Mouse (Mus musculus) gastrocnemius, adult 18-20 months (tissue): ENCODE data around the gene Fam207a. TPM values are rescaled to one million over a fixed set of nuclear protein-coding genes. Genes with fewer than 3 reads are reported as not detected.

Source experiments
- DNase-seq: peaks from one replicate; pipeline ENCODE4 v3.0.0; 2021; ENCODE audit warnings: low spot score
- long read RNA-seq, 2 experiments: library from polyadenylated mRNA; stranded (forward); transcript quantifications; one replicate each; pipeline ENCODE4 v2.0.0; 2021
- total RNA-seq, 2 experiments: library from RNA; stranded (reverse); gene quantifications; 2 replicates each; pipeline ENCODE4 v1.2.3; 2021

Gene Fam207a
- 1 to 10 TPM; 6.9 to 8.7 TPM for total RNA-seq
- long read RNA-seq, experiment 1, transcript Fam207a-201 (6 exons, 2,394 nt), result major isoform, 13 of 17 reads
- long read RNA-seq, experiment 1, partial matches to known transcripts, result 2 of 17 reads
- long read RNA-seq, experiment 1, other reads (novel, unspliced or antisense), result 2 of 17 reads
- long read RNA-seq, experiment 2, transcript Fam207a-201 (6 exons, 2,394 nt), result major isoform, 11 of 15 reads
- long read RNA-seq, experiment 2, partial matches to known transcripts, result 0 of 15 reads
- long read RNA-seq, experiment 2, other reads (novel, unspliced or antisense), result 4 of 15 reads

DNA sequence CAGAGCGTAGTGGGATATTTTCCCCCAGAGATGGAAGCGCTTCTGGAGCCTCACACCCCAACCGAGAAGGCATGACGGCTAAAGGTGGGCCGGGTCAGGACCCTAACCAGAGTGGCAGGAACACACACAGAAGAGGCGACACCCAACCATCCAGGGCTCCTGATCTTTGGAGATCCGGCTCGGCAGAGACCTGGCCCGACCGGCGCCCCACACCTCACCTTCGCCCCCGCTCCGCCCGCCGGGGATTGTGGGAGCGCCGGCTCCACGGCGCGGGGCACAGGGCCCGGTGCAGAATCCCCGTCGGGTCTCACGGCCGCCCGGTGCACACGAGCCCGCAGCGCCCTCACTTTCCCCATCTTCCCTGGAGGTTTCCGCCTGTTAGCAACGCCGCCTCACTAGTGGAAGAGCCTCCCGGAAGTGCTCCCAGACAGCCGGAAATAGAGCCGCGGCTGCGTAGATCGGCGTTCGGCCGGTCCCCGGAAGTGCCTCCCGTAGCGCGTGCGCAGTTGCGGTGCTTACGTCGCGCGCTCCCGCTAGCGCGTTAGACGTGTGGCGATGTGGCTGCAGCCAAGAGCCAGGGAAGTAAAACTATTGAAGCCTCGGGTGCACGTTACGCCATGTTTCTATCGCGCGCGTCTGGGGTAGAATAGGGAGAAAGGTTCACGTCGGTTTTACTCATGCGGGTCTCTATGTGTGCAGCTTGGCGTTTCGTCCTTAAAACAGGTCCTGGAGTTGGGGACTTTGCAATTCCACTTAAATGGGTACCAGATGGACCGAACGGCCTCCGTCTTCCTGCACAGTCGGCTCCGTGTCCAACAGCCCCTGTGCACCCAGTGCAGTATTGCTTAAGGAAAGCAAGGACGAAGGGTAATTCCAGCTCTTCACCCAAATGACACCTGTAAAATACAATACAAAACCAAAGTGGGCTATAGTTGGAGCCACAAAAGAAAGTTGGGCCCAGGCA is at the start of gene Fam207a:
Fam207a (minus strand) TSS at position 401 of the 964 bp plus-strand sequence.
- DNase-seq, result peak; percentile 94

DNA sequence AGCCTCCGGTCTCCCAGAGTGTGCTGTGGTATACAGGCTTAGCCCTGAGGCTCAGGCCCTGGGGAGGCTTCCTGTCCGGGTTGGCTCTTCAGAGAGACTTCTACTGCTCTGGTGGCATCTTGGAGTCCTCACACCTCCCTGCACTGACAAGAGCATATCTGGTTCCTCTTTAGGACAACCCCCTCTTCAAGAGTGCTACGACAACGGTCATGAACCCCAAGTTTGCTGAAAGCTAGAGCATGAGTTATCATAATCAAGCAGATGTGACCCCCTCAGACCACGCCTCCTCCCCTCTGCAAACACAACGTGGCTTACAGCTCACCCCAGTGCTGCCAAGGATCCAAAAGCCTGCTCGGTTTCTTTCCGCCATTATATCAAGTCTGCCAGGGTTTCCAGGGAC is 49.4 kb upstream of the Fam207a start:
- no peak for DNase-seq

DNA sequence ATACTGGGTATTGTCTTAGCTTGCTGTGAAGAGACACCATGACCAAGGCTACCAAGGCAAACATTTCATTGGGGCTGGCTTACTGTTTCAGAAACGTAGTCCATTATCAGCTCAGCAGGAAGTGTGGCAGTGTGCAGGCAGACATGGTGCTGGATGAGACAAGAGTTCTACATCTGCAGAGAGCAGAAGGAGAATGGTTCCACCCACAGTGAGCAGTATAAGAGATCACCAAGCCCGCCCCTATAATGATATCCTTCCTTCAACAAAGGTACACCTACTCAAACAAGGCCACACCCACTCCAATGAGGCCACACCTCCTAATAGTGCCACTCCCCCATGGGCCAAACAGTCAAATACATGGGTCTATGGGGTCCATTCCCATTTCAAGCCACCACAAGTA is 45.9 kb upstream of the Fam207a start:
- no peak for DNase-seq

DNA sequence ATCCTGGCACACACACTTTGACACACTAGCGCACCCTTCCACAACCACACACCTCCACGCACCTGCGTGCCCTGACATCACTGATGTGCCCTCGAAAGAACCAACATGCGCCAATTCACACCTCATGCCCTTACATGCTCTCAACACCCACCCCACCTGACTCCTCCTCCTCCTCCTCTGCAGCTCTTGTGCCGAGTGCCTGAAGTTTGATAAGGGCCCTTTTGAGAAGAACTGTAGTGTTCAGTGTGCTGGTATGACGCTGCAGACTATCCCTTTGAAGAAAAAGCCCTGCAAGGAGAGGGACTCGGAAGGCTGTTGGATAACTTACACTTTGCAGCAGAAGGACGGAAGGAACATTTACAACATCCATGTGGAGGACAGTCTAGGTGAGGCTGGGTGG is 45.2 kb upstream of the Fam207a start:
- DNase-seq, result no peak

DNA sequence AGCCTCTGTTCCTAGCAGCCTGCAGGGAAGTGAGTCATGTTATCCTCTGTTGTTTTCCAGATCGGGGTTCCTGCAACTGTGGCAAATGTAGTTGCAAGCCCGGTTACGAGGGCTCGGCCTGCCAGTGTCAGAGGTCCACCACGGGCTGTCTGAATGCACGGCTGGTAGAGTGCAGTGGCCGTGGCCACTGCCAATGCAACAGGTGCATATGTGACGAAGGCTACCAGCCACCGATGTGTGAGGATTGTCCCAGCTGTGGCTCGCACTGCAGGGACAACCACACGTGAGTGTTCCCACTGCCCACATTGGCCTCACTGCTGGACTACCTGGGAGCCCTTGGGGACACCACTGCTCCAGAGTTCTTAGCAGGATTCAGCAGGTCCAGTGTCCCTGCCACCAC is 44.5 kb upstream of the Fam207a start:
- DNase-seq, result no peak

DNA sequence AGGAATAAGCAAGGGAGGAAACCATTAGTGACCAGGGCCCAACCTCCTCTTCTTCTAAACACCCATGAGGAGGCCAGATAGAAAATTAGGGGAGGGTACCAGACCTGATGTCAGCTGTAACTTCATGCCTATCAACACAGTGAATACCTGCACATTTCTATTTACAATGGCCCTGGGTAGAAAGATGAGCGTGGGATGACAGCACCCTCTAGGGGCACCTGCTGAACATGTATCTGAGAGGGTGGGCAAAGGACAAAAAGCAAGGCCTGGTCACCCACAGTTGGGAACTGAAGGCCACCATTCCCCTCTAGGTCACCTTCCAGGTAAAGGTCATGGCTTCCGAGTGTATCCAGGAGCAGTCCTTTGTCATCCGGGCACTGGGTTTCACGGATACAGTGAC is 42.1 kb upstream of the Fam207a start:
- no peak for DNase-seq

DNA sequence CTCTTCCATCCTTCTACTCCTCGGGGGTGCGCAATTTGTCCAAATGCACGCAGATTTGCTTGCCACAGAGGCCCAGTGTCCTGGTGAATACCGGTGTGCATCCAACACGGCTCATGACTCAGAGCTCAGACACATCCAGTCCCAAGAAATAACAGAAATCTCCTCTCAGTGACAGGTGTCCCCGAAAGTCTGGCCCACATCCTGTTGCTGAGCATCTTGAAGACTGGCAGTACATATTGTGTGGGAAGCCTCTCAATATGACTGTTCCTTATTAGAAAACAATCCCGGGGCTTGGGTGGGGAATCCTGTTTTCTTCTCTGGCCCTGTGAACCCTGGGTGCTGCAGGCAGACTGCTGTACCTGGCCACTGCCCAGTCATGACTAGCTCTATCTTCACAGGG is 41.0 kb upstream of the Fam207a start:
- no peak for DNase-seq

DNA sequence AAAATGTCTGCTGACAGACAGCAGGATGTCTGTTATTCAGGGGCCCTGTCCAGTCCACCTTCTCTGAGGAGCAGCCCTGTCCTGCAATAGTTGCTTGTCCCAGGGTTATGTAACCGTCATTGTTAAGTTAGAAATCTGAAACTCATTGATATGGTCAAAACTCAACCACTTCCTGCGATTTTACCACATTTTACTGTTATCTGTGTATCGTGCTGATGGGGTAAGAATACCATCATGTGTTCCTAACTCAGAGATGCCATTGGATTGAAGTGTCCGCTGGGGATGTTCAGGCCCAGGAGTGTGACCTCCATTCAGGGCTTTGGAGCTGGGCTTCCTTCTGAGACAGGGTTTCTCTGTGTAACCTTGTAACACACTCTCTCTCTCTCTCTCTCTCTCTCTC is 39.3 kb upstream of the Fam207a start:
- no peak for DNase-seq

DNA sequence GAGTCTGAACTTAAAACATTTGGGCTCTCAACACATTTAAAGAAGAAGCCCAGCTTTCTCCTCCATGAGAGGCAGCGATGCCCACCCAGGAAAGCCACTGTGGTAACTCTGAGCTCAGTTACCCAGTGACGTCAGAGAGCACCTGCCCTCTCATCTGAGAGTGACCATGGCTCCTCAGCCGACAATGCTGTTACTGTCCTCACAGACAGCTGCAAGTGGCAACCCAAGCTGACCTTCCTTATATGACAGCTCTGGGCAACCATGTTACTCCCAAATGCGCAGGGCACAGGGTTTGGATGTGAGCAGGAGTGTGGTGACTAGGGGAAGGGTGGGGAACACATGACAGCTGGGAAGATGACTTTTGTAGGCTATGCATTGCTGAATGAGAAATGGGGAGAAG is 37.7 kb upstream of the Fam207a start:
- no peak for DNase-seq

DNA sequence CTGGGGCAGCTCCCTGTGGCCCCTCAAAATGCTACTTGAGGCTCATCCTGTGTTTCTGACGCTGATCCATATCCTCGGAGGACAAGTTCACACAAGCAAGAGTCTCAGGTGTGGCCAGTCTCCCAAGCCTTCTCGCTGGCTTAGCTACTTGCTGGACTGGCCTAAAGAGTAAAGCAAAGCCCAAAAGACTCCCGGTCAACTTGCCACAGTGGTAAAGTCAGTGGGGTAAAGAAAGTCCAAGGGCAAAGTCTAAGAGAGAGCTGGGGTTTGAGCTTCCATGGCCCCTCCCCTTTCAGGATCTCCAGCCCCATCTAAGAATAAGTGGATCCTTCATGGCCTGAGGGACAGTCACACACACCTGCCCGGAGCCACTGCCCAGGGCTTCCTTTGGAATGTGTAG is 36.6 kb upstream of the Fam207a start:
- DNase-seq, result no peak

DNA sequence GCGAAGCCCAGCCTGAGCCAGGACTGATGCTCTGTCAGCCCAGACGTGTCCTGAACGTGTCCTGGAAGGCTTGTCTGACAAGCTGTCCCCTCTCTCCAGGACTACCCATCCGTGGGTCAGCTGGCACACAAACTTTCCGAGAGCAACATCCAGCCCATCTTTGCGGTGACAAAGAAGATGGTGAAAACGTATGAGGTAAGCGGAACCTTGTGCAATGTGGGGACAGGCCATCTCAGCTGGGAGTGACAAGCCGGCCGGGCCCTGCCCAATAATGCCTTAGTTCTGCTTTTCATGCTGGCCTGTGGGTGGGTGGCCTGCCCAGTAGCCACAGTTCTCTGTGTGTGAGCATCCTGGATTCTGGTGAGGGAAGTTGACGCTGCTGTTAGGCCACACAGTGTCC is 35.3 kb upstream of the Fam207a start:
- peak; percentile 37 for DNase-seq

DNA sequence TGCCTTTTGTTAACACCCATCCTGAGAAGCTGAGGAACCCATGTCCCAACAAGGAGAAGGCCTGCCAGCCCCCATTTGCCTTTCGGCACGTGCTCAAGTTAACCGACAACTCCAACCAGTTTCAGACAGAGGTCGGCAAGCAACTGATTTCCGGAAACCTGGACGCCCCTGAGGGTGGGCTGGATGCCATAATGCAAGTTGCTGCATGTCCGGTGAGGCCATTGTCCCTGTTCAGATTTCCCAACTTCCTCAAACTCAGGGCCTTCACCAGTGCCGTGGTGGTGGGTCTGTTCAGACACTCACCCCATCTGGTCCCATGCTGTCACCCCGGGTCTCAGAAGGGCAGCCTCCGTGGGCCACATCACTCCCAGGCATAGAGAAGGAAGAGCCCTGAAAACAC is 33.0 kb upstream of the Fam207a start:
- DNase-seq, result no peak

DNA sequence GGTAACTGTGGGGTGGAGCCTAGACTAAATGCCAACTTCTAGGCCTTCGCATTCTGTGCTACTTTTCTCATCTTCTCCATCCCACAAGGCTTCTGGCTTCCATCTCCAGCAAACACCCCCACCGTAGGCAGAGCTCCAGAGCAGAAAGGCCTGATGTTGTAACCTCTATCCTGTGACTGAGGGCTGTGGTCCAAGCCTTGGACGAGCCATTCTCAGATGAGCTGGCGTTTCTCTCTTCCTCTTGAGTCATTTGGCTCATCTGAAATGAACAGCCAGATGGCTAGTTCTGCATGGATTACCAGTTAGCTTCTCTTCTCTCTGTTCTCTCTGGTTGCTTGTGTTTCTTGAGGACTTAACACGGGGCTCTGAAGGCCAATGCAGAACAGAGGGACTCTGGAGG is 29.3 kb upstream of the Fam207a start:
- DNase-seq, result peak; percentile 90

DNA sequence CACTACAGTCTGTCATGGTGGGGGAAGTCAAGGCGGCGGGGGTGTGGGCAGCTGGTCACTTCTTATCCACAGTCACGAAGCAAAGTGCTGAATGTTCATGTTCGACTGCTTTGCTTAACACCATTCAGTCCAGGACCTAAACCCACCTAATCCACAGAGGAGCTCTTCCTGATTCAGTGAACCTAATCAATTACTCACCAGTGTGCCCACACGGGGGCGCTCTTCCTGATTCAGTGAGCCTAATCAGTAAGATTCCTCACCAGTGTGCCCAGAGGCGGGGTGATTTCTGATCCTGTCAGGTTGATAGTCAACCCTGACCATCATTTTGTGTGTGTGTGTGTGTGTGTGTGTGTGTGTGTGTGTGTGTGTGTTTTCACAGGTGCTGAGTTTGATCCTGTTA is 27.6 kb upstream of the Fam207a start:
- no peak for DNase-seq

DNA sequence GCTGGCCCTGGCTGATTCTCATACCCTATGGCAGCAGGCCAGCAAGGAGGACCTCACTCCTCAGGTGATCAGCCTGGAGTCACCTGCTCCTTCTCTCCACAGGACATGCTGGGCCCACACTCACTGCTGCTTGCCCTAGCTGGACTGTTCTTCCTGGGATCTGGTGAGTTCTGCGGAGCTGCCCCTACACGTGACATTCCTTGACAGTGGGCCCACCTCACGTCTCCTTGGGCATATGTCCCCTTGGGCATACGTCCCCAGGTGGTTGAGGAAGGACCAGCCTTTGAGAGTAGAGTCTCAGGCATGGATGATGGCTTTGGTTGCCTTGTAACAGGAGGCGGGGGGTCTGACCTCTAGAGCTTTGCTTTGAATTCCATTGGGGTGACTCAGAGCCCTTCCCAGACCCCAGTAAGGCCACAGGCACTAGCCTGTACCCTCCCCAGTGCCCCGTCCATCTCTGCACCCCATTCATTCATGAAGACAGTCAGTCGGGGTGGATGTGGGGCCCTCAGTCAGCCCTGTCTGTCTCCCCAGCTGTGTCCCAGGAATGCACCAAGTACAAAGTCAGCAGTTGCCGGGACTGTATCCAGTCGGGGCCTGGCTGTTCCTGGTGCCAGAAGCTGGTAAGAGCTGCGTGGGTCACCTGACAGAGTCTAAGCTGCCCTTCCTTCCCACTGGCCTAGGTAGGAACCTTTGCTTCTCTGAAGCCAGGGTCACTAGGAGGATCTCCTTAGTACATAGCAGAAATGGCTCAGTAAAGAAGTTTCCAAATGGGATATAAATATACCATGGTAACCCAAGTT is 26.5 kb upstream of the Fam207a start:
- DNase-seq, result no peak

DNA sequence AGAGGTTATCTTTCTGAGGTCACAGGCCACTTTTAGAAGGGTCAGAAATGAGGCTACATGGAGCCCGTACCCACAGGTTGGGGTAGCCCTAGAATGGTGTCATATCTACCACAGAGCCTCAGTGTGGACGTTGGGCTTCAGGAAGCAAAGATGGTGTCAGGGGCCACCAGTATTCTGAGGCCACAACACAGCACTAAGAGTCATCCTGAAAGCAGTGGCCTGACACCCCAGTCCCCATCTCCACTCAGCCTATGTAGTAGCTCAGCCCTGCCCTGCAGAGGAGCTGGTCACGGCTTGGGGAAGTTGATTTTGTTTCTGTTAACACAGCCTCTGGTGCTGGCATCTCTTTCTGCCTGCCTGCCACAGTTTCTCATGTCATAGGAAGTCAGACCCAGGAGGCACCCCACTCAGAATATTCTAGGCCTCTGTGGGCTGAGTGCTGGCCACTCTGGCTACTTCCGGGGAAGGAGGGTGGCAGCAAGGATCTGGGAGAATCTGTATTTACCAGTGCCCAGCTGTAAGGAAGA is 25.1 kb upstream of the Fam207a start:
- no peak for DNase-seq

DNA sequence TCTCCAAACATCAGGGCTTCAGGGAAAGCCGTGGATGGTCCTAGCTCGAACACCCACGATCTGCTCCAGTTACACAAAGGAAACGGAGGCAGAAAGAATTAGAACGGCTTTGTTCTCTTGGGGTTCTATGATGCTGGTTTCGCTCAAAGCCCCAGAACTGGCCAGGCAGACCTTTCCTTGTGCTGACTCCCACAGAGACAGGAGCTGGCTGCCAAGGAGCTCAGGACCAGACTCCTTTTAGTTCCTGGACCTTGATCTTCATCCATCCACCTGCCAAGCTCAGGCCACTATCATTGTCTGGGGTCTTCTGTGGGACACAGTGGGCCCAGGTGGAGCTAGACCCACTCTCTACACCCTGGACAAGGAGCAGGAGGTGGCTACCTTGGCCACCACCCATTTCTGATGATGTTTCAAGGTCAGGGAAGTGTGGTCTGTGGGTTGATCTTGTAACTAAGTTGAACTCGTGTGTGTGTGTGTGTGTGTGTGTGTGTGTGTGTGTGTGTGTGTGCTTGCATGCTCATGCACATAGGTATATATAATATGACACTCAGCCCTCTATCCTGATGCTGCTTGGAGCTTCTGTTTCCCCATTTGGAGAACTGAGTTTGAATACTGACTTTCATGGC is 23.8 kb upstream of the Fam207a start:
- DNase-seq, result no peak

DNA sequence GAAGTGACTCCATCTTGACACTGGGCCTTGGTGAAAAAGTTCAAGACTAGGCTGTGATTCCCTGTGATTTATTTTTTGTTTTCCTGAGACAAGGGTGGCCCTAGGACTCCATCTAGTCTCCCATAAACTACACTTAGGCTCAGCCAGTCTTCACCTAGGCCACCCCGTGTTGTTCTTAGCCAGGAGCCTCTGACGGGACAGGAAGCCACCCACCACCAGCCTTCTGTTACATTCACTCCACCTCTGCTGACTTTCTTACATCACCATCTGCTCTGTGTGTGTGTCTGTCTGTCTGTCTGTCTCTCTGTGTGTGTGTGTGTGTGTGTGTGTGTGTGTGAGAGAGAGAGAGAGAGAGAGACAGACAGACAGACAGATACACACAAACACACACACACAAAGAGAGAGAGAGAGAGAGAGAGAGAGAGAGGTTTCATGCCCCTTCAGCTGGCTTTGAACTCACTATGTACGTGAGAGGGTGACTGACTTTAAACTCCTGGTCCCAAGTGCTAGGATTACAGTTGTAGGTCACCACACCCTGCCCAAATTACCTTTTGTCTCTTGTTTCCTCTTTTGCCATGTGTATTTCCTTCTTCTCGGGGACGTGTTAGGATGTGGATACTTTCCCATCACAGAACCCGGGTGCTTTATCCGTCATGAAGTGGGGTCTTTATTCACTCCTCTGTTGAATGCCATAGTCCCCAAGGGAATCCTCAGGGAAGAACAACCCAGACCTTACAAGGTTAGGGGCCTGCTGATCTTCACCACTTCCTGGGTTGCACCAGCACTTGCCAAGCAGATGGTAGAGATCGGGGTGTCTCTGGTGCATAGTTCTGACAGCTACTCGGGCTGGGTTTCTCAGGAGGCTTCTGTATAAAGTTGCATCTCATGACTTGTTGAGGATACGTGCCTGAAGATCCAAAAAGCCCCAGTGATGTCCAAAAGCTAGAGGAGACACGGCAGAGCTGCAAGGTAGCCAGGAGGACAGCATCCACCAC is 21.9 kb upstream of the Fam207a start:
- no peak for DNase-seq

DNA sequence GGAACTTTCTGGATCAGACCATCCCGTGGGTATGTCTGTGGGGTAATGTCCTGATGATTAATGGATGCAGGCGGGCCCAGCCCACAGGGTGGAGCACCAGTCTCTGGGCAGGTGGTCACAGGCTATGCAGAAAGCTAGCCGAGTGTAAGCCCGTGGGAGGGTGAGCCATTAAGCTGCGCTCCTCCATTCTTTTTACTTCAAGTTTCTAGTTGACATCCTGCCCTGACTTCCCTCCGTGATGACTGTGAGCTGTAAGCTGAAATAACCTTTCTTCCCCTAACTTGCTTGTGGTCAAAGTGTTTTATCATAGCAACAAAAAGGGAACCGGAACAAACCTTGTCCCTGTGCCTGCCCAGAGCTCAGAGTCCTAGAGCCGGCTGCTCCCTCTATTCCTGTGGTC is 21.1 kb upstream of the Fam207a start:
- DNase-seq, result no peak

DNA sequence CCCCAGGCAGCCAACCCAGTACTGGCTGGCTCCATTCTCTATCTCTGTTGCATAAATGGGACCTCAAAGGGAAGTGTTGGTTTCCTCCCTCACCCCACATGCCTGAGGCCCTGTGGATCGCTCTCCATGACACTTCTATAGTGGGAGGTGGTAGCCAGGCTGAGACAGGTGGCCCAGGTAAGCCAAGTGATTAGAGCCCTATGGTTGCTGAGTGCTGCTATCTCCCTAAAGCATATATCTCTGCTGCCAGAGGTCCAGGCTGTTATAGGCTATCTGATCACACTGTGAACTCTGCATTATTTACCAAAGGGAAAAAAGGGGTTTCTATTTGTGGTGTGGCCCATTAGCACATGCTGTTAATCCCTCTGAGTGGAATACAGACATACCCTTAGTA is 16.4 kb upstream of the Fam207a start:
- DNase-seq, result no peak
